Mouse (Mus musculus): ENCODE data around the gene En2. TPM values are rescaled to one million over a fixed set of nuclear protein-coding genes. Genes with fewer than 3 reads are reported as not detected.

En2 gene
- polyA plus RNA-seq, 1 experiment from 2014 or later: not detected

GRCm38 (mm10) chr5:28172261-28172920 is 6.9 kb downstream of the En2 start:
- Histone ChIP-seq H3K36me3 (no peaks in the 10 kb centered on the region), H3K4me2 (no peak overlapping the region), H3K9me3 (replicated peaks) (no peaks in the 10 kb centered on the region), H3K27me3 (replicated peaks) (peaks cover 89% of the 10 kb centered on the region), H3K27ac (ENCODE audit: poor library complexity, severe bottlenecking) (no peak overlapping the region), H3K4me1 (replicated peaks) (peaks cover 4% of the 10 kb centered on the region), H3K4me3 (no peak overlapping the region), H3K9ac (no peak overlapping the region)
- WGBS: 4% methylated on average over 8 of the region's 8 CpGs
- ATAC-seq (ENCODE audit: insufficient number of reproducible peaks, low FRiP score): no peak

- Histone ChIP-seq H3K4me3 (no peak overlapping the region), H3K4me1 (replicated peaks) (peaks cover 4% of the 10 kb centered on the region), H3K27ac (ENCODE audit: poor library complexity, severe bottlenecking) (no peak overlapping the region), H3K27me3 (replicated peaks) (peaks cover 90% of the 10 kb centered on the region), H3K36me3 (no peaks in the 10 kb centered on the region), H3K9me3 (replicated peaks) (no peaks in the 10 kb centered on the region), H3K9ac (no peak overlapping the region), H3K4me2 (no peak overlapping the region)
- WGBS: 5% methylated on average over 4 of the region's 4 CpGs
- ATAC-seq (ENCODE audit: insufficient number of reproducible peaks, low FRiP score): no peak
Measured at GRCm38 (mm10) chr5:28172921-28173670, 7.6 kb downstream of the En2 start.

GRCm38 (mm10) chr5:28173674-28174073 is 8.2 kb downstream of the En2 start:
- peaks cover 92% of the 10 kb centered on the region for H3K27me3 ChIP-seq (replicated peaks)
- 8% methylated on average over 1 of the region's 1 CpGs for WGBS
- H3K27ac ChIP-seq (ENCODE audit: poor library complexity, severe bottlenecking): no peak overlapping the region
- no peak overlapping the region for H3K4me3 ChIP-seq
- peaks cover 4% of the 10 kb centered on the region for H3K4me1 ChIP-seq (replicated peaks)
- H3K36me3 ChIP-seq: no peaks in the 10 kb centered on the region
- no peaks in the 10 kb centered on the region for H3K9me3 ChIP-seq (replicated peaks)
- H3K4me2 ChIP-seq: no peak overlapping the region
- H3K9ac ChIP-seq: no peak overlapping the region
- no peak for ATAC-seq (ENCODE audit: insufficient number of reproducible peaks, low FRiP score)

GRCm38 (mm10) chr5:28174086-28174485 is 8.6 kb downstream of the En2 start:
- ATAC-seq (ENCODE audit: insufficient number of reproducible peaks, low FRiP score): no peak
- Histone ChIP-seq H3K27me3 (replicated peaks) (peaks cover 92% of the 10 kb centered on the region), H3K36me3 (no peaks in the 10 kb centered on the region), H3K9me3 (replicated peaks) (no peaks in the 10 kb centered on the region), H3K27ac (ENCODE audit: poor library complexity, severe bottlenecking) (no peak overlapping the region), H3K9ac (no peak overlapping the region), H3K4me1 (replicated peaks) (peaks cover 4% of the 10 kb centered on the region; the same call in 1 of the 2 replicates), H3K4me3 (no peak overlapping the region), H3K4me2 (no peak overlapping the region)
- 1% methylated on average over 9 of the region's 9 CpGs for WGBS

- Histone ChIP-seq H3K4me1 (replicated peaks) (peaks cover 4% of the 10 kb centered on the region; the same call in 1 of the 2 replicates), H3K27ac (ENCODE audit: poor library complexity, severe bottlenecking) (no peak overlapping the region), H3K4me3 (peak overlapping the region; percentile 0), H3K4me2 (peak overlapping the region; percentile 23; the same call in 1 of the 2 replicates), H3K27me3 (replicated peaks) (peaks cover 92% of the 10 kb centered on the region), H3K9ac (no peak overlapping the region), H3K36me3 (no peaks in the 10 kb centered on the region), H3K9me3 (replicated peaks) (no peaks in the 10 kb centered on the region)
- no peak for ATAC-seq (ENCODE audit: insufficient number of reproducible peaks, low FRiP score)
- WGBS: 1% methylated on average over 24 of the region's 24 CpGs
Measured at GRCm38 (mm10) chr5:28174876-28175569, 9.5 kb downstream of the En2 start.

- Histone ChIP-seq H3K4me3 (0 out of 2 replicates have a peak overlapping the region, but pooled peaks have one; percentile 0), H3K36me3 (no peaks in the 10 kb centered on the region), H3K4me2 (0 out of 2 replicates have a peak overlapping the region, but pooled peaks have one; percentile 23), H3K9me3 (replicated peaks) (no peaks in the 10 kb centered on the region), H3K27ac (ENCODE audit: poor library complexity, severe bottlenecking) (no peak overlapping the region), H3K27me3 (replicated peaks) (peaks cover 94% of the 10 kb centered on the region), H3K4me1 (replicated peaks) (peaks cover 4% of the 10 kb centered on the region; the same call in 1 of the 2 replicates), H3K9ac (no peak overlapping the region)
- ATAC-seq (ENCODE audit: insufficient number of reproducible peaks, low FRiP score): no peak
- WGBS: 2% methylated on average over 10 of the region's 10 CpGs
Measured at GRCm38 (mm10) chr5:28175570-28175919, 10.1 kb downstream of the En2 start.

- no peak overlapping the region for H3K4me3 ChIP-seq
- ATAC-seq (ENCODE audit: insufficient number of reproducible peaks, low FRiP score): no peak
- no peaks in the 10 kb centered on the region for H3K36me3 ChIP-seq
- peaks cover 4% of the 10 kb centered on the region; the same call in 1 of the 2 replicates for H3K4me1 ChIP-seq (replicated peaks)
- no peaks in the 10 kb centered on the region for H3K9me3 ChIP-seq (replicated peaks)
- H3K9ac ChIP-seq: no peak overlapping the region
- H3K27ac ChIP-seq (ENCODE audit: poor library complexity, severe bottlenecking): no peak overlapping the region
- H3K4me2 ChIP-seq: no peak overlapping the region
- H3K27me3 ChIP-seq (replicated peaks): peaks cover 94% of the 10 kb centered on the region
- 8% methylated on average over 4 of the region's 4 CpGs for WGBS
Measured at GRCm38 (mm10) chr5:28176023-28176422, 10.5 kb downstream of the En2 start.

- no peak for ATAC-seq (ENCODE audit: insufficient number of reproducible peaks, low FRiP score)
- Histone ChIP-seq H3K27ac (ENCODE audit: poor library complexity, severe bottlenecking) (no peak overlapping the region), H3K36me3 (no peaks in the 10 kb centered on the region), H3K9ac (no peak overlapping the region), H3K4me2 (no peak overlapping the region), H3K9me3 (replicated peaks) (no peaks in the 10 kb centered on the region), H3K4me3 (no peak overlapping the region), H3K4me1 (replicated peaks) (peaks cover 4% of the 10 kb centered on the region; the same call in 1 of the 2 replicates), H3K27me3 (replicated peaks) (peaks cover 96% of the 10 kb centered on the region)
- WGBS: 0% methylated on average over 2 of the region's 2 CpGs
Measured at GRCm38 (mm10) chr5:28176585-28176984, 11.1 kb downstream of the En2 start.

- no peak for ATAC-seq (ENCODE audit: insufficient number of reproducible peaks, low FRiP score)
- H3K27me3 ChIP-seq (replicated peaks): peaks cover 96% of the 10 kb centered on the region
- H3K27ac ChIP-seq (ENCODE audit: poor library complexity, severe bottlenecking): no peak overlapping the region
- no peak overlapping the region for H3K4me3 ChIP-seq
- H3K36me3 ChIP-seq: no peaks in the 10 kb centered on the region
- no peak overlapping the region for H3K4me2 ChIP-seq
- no peaks in the 10 kb centered on the region for H3K9me3 ChIP-seq (replicated peaks)
- WGBS: 29% methylated on average over 5 of the region's 5 CpGs
- peaks cover 4% of the 10 kb centered on the region; the same call in 1 of the 2 replicates for H3K4me1 ChIP-seq (replicated peaks)
- H3K9ac ChIP-seq: no peak overlapping the region
Measured at GRCm38 (mm10) chr5:28178322-28178721, 12.8 kb downstream of the En2 start.

GRCm38 (mm10) chr5:28179237-28179790 is 13.8 kb downstream of the En2 start:
- Histone ChIP-seq H3K4me1 (replicated peaks) (peaks cover 4% of the 10 kb centered on the region; the same call in 1 of the 2 replicates), H3K9me3 (replicated peaks) (no peaks in the 10 kb centered on the region), H3K4me3 (no peak overlapping the region), H3K4me2 (no peak overlapping the region), H3K9ac (no peak overlapping the region), H3K36me3 (no peaks in the 10 kb centered on the region), H3K27me3 (replicated peaks) (peaks cover 96% of the 10 kb centered on the region), H3K27ac (ENCODE audit: poor library complexity, severe bottlenecking) (no peak overlapping the region)
- 47% methylated on average over 7 of the region's 7 CpGs for WGBS
- ATAC-seq (ENCODE audit: insufficient number of reproducible peaks, low FRiP score): no peak
